Mouse (Mus musculus) brain, embryonic 14.5 days (tissue): ENCODE results near the gene Zkscan3.

ENCODE experiments used
- CTCF ChIP-seq: fragments of 200-500 bp; IDR thresholded peaks from 2 replicates; pipeline ENCODE4 v1.5.1; 2012; ENCODE audit warnings: inconsistent platforms, mild to moderate bottlenecking, moderate library complexity, borderline replicate concordance; ENCODE audit not compliant: insufficient read depth, insufficient read length; ENCODE audit errors: extremely low read depth
- POLR2A ChIP-seq: fragments of 200-500 bp; IDR thresholded peaks from 2 replicates; pipeline ENCODE4 v1.6.1; 2012; ENCODE audit warnings: mild to moderate bottlenecking, inconsistent platforms, borderline replicate concordance; ENCODE audit not compliant: poor library complexity, insufficient read depth, insufficient read length, severe bottlenecking; ENCODE audit errors: extremely low read depth

DNA sequence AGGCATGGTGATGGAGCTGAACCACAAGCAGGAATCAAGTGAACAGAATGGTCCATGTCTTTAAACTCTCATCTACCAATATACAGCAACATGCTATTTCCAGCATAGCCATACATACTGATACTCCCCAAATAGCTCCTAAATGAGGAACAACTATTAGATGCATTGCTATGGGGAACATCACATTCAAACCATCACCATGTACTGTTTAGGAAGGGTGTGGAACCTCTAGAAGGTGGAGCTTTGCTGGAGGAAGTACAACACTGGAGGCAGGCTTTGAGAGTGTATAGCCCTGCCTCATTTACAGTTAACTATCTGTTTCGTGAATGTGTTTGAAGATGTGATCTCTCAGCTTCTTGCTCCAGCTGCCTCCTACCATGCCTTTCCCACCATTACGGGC, 24.8 kb downstream of the Zkscan3 start:
- TF ChIP-seq CTCF (no peak), POLR2A (no peak)
